Mouse (Mus musculus): ENCODE results near the gene Vmn2r109.
"Not testable (repeated sequence)": the region's sequence is repeated elsewhere in the genome, so short reads cannot be mapped to it uniquely, and the experiment has no call there.

Gene Vmn2r109

GRCm38 (mm10) chr17:20564656-20565055 lies at the start of gene Vmn2r109:
Gene Vmn2r109 (minus strand): TSS chr17:20564756.
- no peak for DNase-seq (ENCODE audit: low spot score)

- no peak for DNase-seq (ENCODE audit: low spot score)
Measured at GRCm38 (mm10) chr17:20596323-20596722, 31.8 kb upstream of the Vmn2r109 start, which contains the start of gene Vmn2r110. Gene Vmn2r110 (minus strand): TSS chr17:20596423.

GRCm38 (mm10) chr17:20508247-20508646 lies 56.3 kb downstream of the Vmn2r109 start:
- not testable (repeated sequence) for DNase-seq (ENCODE audit: low spot score)

GRCm38 (mm10) chr17:20497858-20498257 lies 66.7 kb downstream of the Vmn2r109 start, which contains the start of gene Vmn1r225:
Gene Vmn1r225 (plus strand): TSS chr17:20498158.
- no peak for DNase-seq (ENCODE audit: low spot score)
